Mouse (Mus musculus): ENCODE data around the gene Adgrb3.

GRCm38 (mm10) chr1:25568096-25568495, 261.4 kb downstream of the Adgrb3 start:
- TF ChIP-seq CTCF (IDR thresholded peaks at IDR 0.05; ENCODE audit: low read depth, low read length) (no peak), POLR2A (IDR thresholded peaks at IDR 0.05; ENCODE audit: borderline replicate concordance, low read depth, low read length) (no peak)
